Mouse (Mus musculus) liver, postnatal 0 days (tissue): ENCODE results near the gene Nostrin.

ENCODE experiments used
- CTCF ChIP-seq: sonication (generic); IDR thresholded peaks from 2 replicates; pipeline ENCODE4 v1.5.1; 2016; ENCODE audit warnings: antibody characterized with exemption, low read depth
- EP300 ChIP-seq: IDR thresholded peaks from 2 replicates; pipeline ENCODE4 v1.6.1; 2016; ENCODE audit warnings: antibody characterized with exemption, low read depth, mild to moderate bottlenecking

DNA sequence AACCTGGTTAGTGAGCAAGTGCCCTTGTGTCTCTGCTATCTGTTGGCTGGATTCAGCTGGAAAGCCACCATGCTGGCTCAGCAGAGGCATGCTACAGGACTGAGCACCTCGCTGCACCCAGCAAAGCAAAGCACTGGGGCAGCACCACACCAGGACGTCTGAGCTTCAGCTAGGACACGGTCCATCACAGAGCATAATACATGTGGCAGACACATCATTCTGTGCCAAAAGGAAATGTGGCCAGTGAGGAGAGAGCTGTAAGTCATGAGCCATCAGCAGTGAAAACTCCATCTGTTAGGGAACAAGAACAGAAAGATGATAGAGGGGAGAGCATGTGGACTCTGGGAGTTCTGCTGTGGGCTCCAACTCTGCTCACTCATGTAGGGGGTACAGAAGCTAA lies 19.7 kb upstream of the Nostrin start:
- TF ChIP-seq CTCF: no peak
- TF ChIP-seq EP300: no peak
